Mouse (Mus musculus) heart, postnatal 10 days (tissue): ENCODE results near the gene Olfr316. TPM values are rescaled to one million over a fixed set of nuclear protein-coding genes. Genes with fewer than 3 reads are reported as not detected.
"Not testable (repeated sequence)": the region's sequence is repeated elsewhere in the genome, so short reads cannot be mapped to it uniquely, and the experiment has no call there.

Source experiments
- DNase-seq, 2 experiments: peaks; one replicate each; pipeline ENCODE4 v3.0.0; 2021
- intact Hi-C: fragments of 180-260 bp; cut with DNase I; formaldehyde crosslinking; loops from one replicate; pipeline ENCODE4 v1.15.1; 2025
- total RNA-seq, 2 experiments: library from RNA; stranded (reverse); gene quantifications; 2 replicates each; pipeline ENCODE4 v1.2.3; 2021

The Olfr316 gene
- total RNA-seq = not detected

- intact Hi-C loops = no loop called here
Measured at GRCm38 (mm10) chr11:58752434-58752833, at the start of gene Olfr316. Olfr316 (plus strand) TSS chr11:58752734.

GRCm38 (mm10) chr11:58709086-58709485 lies 43.4 kb upstream of the Olfr316 start:
- intact Hi-C loops = no loop called here
- no peak for DNase-seq

More at GRCm38 (mm10) chr11:58752434-58752833, at the start of gene Olfr316:
- DNase-seq = no peak

- intact Hi-C loops = not testable (repeated sequence)
Measured at GRCm38 (mm10) chr11:58717723-58718122, 34.8 kb upstream of the Olfr316 start.

GRCm38 (mm10) chr11:58719701-58720100 lies 32.8 kb upstream of the Olfr316 start:
- DNase-seq = no peak
- intact Hi-C loops = no loop called here

More at GRCm38 (mm10) chr11:58717723-58718122, 34.8 kb upstream of the Olfr316 start:
- not testable (repeated sequence) for DNase-seq

GRCm38 (mm10) chr11:58723914-58724313 lies 28.6 kb upstream of the Olfr316 start, which contains the start of gene Olfr318:
Olfr318 (minus strand) TSS chr11:58724014.
- no peak for DNase-seq
- intact Hi-C loops = no loop called here

GRCm38 (mm10) chr11:58727896-58728650 lies 24.5 kb upstream of the Olfr316 start:
- intact Hi-C loops, DNase-seq: not testable (repeated sequence)

- intact Hi-C loops = no loop called here
- peak; percentile 9 to 21 for DNase-seq
Measured at GRCm38 (mm10) chr11:58733372-58733771, 19.2 kb upstream of the Olfr316 start.

GRCm38 (mm10) chr11:58738792-58739262 lies 13.7 kb upstream of the Olfr316 start, which contains the start of gene Olfr317:
Olfr317 (minus strand) TSS chr11:58739212.
- intact Hi-C loops = no loop called here
- no peak for DNase-seq

- intact Hi-C loops, DNase-seq: not testable (repeated sequence)
Measured at GRCm38 (mm10) chr11:58751096-58751495, 1.4 kb upstream of the Olfr316 start.

- DNase-seq = no peak
- intact Hi-C loops = no loop called here
Measured at GRCm38 (mm10) chr11:58772888-58773287, 20.4 kb downstream of the Olfr316 start, which contains the start of gene Olfr315. Olfr315 (plus strand) TSS chr11:58773188.

GRCm38 (mm10) chr11:58782480-58783089 lies 30.1 kb downstream of the Olfr316 start, which contains the start of gene Olfr314:
Olfr314 (plus strand) TSS chr11:58782952.
- intact Hi-C loops = no loop called here
- DNase-seq = no peak

GRCm38 (mm10) chr11:58784182-58784581 lies 31.6 kb downstream of the Olfr316 start:
- no peak for DNase-seq
- intact Hi-C loops = no loop called here

GRCm38 (mm10) chr11:58787651-58788050 lies 35.1 kb downstream of the Olfr316 start:
- intact Hi-C loops = no loop called here
- DNase-seq = no peak

GRCm38 (mm10) chr11:58788346-58788745 lies 35.8 kb downstream of the Olfr316 start:
- no peak for DNase-seq
- intact Hi-C loops = no loop called here

- intact Hi-C loops = no loop called here
Measured at GRCm38 (mm10) chr11:58789532-58789931, 37.0 kb downstream of the Olfr316 start.

GRCm38 (mm10) chr11:58790053-58790452 lies 37.5 kb downstream of the Olfr316 start:
- no peak for DNase-seq
- intact Hi-C loops = no loop called here

More at GRCm38 (mm10) chr11:58789532-58789931, 37.0 kb downstream of the Olfr316 start:
- DNase-seq = no peak

GRCm38 (mm10) chr11:58790646-58791045 lies 38.1 kb downstream of the Olfr316 start:
- no peak for DNase-seq
- intact Hi-C loops = no loop called here

GRCm38 (mm10) chr11:58795856-58796255 lies 43.3 kb downstream of the Olfr316 start:
- intact Hi-C loops = no loop called here
- DNase-seq = no peak

- DNase-seq = peak; percentile 7 to 34
- intact Hi-C loops = no loop called here
Measured at GRCm38 (mm10) chr11:58796850-58797249, 44.3 kb downstream of the Olfr316 start.

GRCm38 (mm10) chr11:58799747-58800146 lies 47.2 kb downstream of the Olfr316 start:
- intact Hi-C loops = no loop called here
- no peak for DNase-seq

- intact Hi-C loops = no loop called here
- DNase-seq = peak; percentile 23 to 29
Measured at GRCm38 (mm10) chr11:58801558-58802228, 49.2 kb downstream of the Olfr316 start, which contains the start of gene Fam183b. Fam183b (minus strand) TSS chr11:58801960.
